Mouse (Mus musculus): ENCODE measurements around the gene Fam19a3. TPM values are rescaled to one million over a fixed set of nuclear protein-coding genes. Genes with fewer than 3 reads are reported as not detected.
"Not testable (repeated sequence)": the region's sequence is repeated elsewhere in the genome, so short reads cannot be mapped to it uniquely, and the experiment has no call there.

Fam19a3 gene
- total and polyA plus RNA-seq, 2 experiments from 2014 or later: 0.05 to 0.10 TPM

GRCm38 (mm10) chr3:104815346-104815745 is 33.7 kb upstream of the Fam19a3 start:
- ATAC-seq: no peak
- H3K9ac ChIP-seq: no peak overlapping the region
- no peak overlapping the region for H3K4me2 ChIP-seq (ENCODE audit: low read depth)
- H3K4me1 ChIP-seq (ENCODE audit: insufficient read depth): no peaks in the 10 kb centered on the region
- WGBS: 82% methylated on average over 2 of the region's 2 CpGs
- no peak overlapping the region for H3K27ac ChIP-seq (ENCODE audit: low read depth, low read length)
- H3K36me3 ChIP-seq (ENCODE audit: insufficient read depth): no peaks in the 10 kb centered on the region
- no peak for DNase-seq
- no peaks in the 10 kb centered on the region for H3K27me3 ChIP-seq (ENCODE audit: insufficient read depth, low read length)
- no peak overlapping the region for H3K4me3 ChIP-seq (ENCODE audit: low read depth, low read length)
- H3K9me3 ChIP-seq (ENCODE audit: low read length): no peaks in the 10 kb centered on the region
- no peak for TF ChIP-seq CTCF (IDR thresholded peaks at IDR 0.05; ENCODE audit: low read depth)

- Histone ChIP-seq H3K36me3 (ENCODE audit: insufficient read depth) (no peaks in the 10 kb centered on the region), H3K27ac (ENCODE audit: low read depth, low read length) (no peak overlapping the region), H3K9me3 (ENCODE audit: low read length) (no peaks in the 10 kb centered on the region), H3K4me3 (ENCODE audit: low read depth, low read length) (no peak overlapping the region), H3K9ac (no peak overlapping the region), H3K4me2 (ENCODE audit: low read depth) (no peak overlapping the region), H3K4me1 (ENCODE audit: insufficient read depth) (no peaks in the 10 kb centered on the region), H3K27me3 (ENCODE audit: insufficient read depth, low read length) (no peaks in the 10 kb centered on the region)
- WGBS: 96% methylated on average over 1 of the region's 1 CpGs
- no peak for DNase-seq
- ATAC-seq: no peak
- TF ChIP-seq CTCF (IDR thresholded peaks at IDR 0.05; ENCODE audit: low read depth): no peak
Observed at GRCm38 (mm10) chr3:104814746-104815145, 33.1 kb upstream of the Fam19a3 start.

DNA sequence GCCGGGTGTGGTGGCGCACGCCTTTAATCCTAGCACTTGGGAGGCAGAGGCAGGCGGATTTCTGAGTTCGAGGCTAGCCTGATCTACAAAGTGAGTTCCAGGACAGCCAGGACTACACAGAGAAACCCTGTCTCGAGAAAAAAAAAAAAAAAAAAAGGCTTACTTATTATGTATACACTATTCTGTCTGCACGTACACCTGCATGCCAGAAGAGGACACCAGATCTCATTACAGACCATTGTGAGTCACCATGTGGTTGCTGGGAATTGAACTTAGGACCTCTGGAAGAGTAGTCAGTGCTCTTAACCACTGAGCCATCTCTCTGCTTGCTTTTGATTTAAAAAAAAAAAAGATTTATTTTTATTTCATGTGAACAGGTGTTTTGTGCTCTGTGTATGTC is 31.6 kb upstream of the Fam19a3 start:
- not testable (repeated sequence) for ATAC-seq; H3K4me3 ChIP-seq (ENCODE audit: low read depth, low read length); H3K36me3 ChIP-seq (ENCODE audit: insufficient read depth)

GRCm38 (mm10) chr3:104812254-104812653 is 30.6 kb upstream of the Fam19a3 start:
- TF ChIP-seq CTCF (IDR thresholded peaks at IDR 0.05; ENCODE audit: low read depth): no peak
- no peaks in the 10 kb centered on the region for H3K36me3 ChIP-seq (ENCODE audit: insufficient read depth)
- no peak overlapping the region for H3K9ac ChIP-seq
- H3K4me3 ChIP-seq (ENCODE audit: low read depth, low read length): no peak overlapping the region
- DNase-seq (no peak), ATAC-seq (no peak)
- no peaks in the 10 kb centered on the region for H3K27me3 ChIP-seq (ENCODE audit: insufficient read depth, low read length)
- no peaks in the 10 kb centered on the region for H3K4me1 ChIP-seq (ENCODE audit: insufficient read depth)
- H3K9me3 ChIP-seq (ENCODE audit: low read length): no peaks in the 10 kb centered on the region
- H3K27ac ChIP-seq (ENCODE audit: low read depth, low read length): no peak overlapping the region
- 85% methylated on average over 4 of the region's 4 CpGs for WGBS
- H3K4me2 ChIP-seq (ENCODE audit: low read depth): no peak overlapping the region

More for the DNA sequence above, 31.6 kb upstream of the Fam19a3 start:
- H3K27me3 ChIP-seq (ENCODE audit: insufficient read depth, low read length); H3K9me3 ChIP-seq (ENCODE audit: low read length); H3K4me1 ChIP-seq (ENCODE audit: insufficient read depth); H3K27ac ChIP-seq (ENCODE audit: low read depth, low read length); H3K4me2 ChIP-seq (ENCODE audit: low read depth); DNase-seq; H3K9ac ChIP-seq: not testable (repeated sequence)
- WGBS: 93% methylated on average over 7 of the region's 7 CpGs

GRCm38 (mm10) chr3:104811752-104812151 is 30.1 kb upstream of the Fam19a3 start:
- H3K4me3 ChIP-seq (ENCODE audit: low read depth, low read length): no peak overlapping the region
- no peak for ATAC-seq
- WGBS: 24% methylated on average over 3 of the region's 3 CpGs

DNA sequence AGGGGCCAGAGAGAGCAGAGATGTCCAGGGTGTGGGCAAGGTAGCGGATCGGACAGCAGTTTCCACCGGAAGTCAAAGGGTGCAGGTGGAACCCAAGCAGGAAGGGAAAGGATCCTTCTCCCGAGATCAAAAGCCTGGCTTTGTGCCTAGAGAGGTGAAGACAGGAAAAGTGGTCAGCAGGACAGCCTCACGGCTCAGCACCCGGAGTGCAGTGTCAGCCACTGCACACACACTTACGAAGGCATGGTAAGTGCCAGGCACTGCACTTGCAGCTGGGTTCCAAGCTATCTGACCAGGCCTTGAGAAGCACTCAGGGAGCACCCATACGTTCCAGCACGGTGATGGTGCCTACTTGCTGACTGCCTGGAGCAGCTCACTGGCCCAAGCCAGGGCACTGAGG is 23.9 kb upstream of the Fam19a3 start:
- Histone ChIP-seq H3K27ac (ENCODE audit: low read depth, low read length) (no peak overlapping the region), H3K9me3 (ENCODE audit: low read length) (no peaks in the 10 kb centered on the region), H3K4me2 (ENCODE audit: low read depth) (no peak overlapping the region), H3K4me3 (ENCODE audit: low read depth, low read length) (no peak overlapping the region), H3K4me1 (ENCODE audit: insufficient read depth) (no peaks in the 10 kb centered on the region), H3K36me3 (ENCODE audit: insufficient read depth) (peaks cover 8% of the 10 kb centered on the region; the same call in 1 of the 2 replicates), H3K27me3 (ENCODE audit: insufficient read depth, low read length) (no peaks in the 10 kb centered on the region), H3K9ac (no peak overlapping the region)
- DNase-seq: no peak
- WGBS: 83% methylated on average over 9 of the region's 9 CpGs
- no peak for TF ChIP-seq CTCF (IDR thresholded peaks at IDR 0.05; ENCODE audit: low read depth)
- no peak for ATAC-seq

More at GRCm38 (mm10) chr3:104811752-104812151, 30.1 kb upstream of the Fam19a3 start:
- Histone ChIP-seq H3K9me3 (ENCODE audit: low read length) (no peaks in the 10 kb centered on the region), H3K27ac (ENCODE audit: low read depth, low read length) (no peak overlapping the region), H3K36me3 (ENCODE audit: insufficient read depth) (no peaks in the 10 kb centered on the region), H3K4me2 (ENCODE audit: low read depth) (no peak overlapping the region), H3K27me3 (ENCODE audit: insufficient read depth, low read length) (no peaks in the 10 kb centered on the region), H3K9ac (no peak overlapping the region), H3K4me1 (ENCODE audit: insufficient read depth) (no peaks in the 10 kb centered on the region)
- TF ChIP-seq CTCF (IDR thresholded peaks at IDR 0.05; ENCODE audit: low read depth): no peak
- no peak for DNase-seq

- Histone ChIP-seq H3K36me3 (ENCODE audit: insufficient read depth) (peaks cover 19% of the 10 kb centered on the region), H3K27me3 (ENCODE audit: insufficient read depth, low read length) (no peaks in the 10 kb centered on the region), H3K4me3 (ENCODE audit: low read depth, low read length) (no peak overlapping the region), H3K27ac (ENCODE audit: low read depth, low read length) (no peak overlapping the region), H3K4me2 (ENCODE audit: low read depth) (no peak overlapping the region), H3K4me1 (ENCODE audit: insufficient read depth) (no peaks in the 10 kb centered on the region), H3K9me3 (ENCODE audit: low read length) (no peaks in the 10 kb centered on the region), H3K9ac (no peak overlapping the region)
- DNase-seq (no peak), ATAC-seq (no peak)
- 90% methylated on average over 10 of the region's 10 CpGs for WGBS
- TF ChIP-seq CTCF (IDR thresholded peaks at IDR 0.05; ENCODE audit: low read depth): no peak
Observed at GRCm38 (mm10) chr3:104804312-104804711, 22.7 kb upstream of the Fam19a3 start.

DNA sequence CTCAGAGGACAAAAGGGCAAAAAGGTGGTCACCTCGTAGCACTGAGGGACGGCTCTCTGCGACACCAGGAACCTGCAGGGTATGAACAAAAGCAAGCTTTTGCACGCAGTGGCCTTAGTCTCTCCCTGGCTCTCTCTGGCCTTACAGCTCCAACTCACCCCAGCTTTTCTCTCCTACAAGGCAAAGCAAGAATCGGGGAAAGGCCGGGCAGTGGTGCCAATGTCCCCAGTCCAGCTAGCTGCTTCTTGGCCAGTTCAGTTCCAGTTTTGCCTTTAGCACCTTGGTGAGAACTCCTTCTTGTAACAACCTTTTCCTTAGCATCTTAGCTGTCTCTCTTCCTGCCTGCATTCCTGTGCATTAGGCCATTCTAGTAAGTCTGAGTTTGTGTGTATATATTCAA is 19.8 kb upstream of the Fam19a3 start:
- DNase-seq (no peak), ATAC-seq (no peak)
- no peak overlapping the region for H3K9ac ChIP-seq
- peaks cover 19% of the 10 kb centered on the region for H3K36me3 ChIP-seq (ENCODE audit: insufficient read depth)
- no peaks in the 10 kb centered on the region for H3K9me3 ChIP-seq (ENCODE audit: low read length)
- H3K27ac ChIP-seq (ENCODE audit: low read depth, low read length): no peak overlapping the region
- no peak overlapping the region for H3K4me2 ChIP-seq (ENCODE audit: low read depth)
- TF ChIP-seq CTCF (IDR thresholded peaks at IDR 0.05; ENCODE audit: low read depth): no peak
- H3K4me3 ChIP-seq (ENCODE audit: low read depth, low read length): no peak overlapping the region
- no peaks in the 10 kb centered on the region for H3K4me1 ChIP-seq (ENCODE audit: insufficient read depth)
- H3K27me3 ChIP-seq (ENCODE audit: insufficient read depth, low read length): no peaks in the 10 kb centered on the region
- WGBS: 91% methylated on average over 6 of the region's 6 CpGs
